Mouse (Mus musculus) forebrain, embryonic 10.5 days (tissue): Measurements from ENCODE around the gene Dennd4a. TPM values are rescaled to one million over a fixed set of nuclear protein-coding genes. Genes with fewer than 3 reads are reported as not detected.

Source experiments
- polyA plus RNA-seq: library from polyadenylated mRNA; unstranded; fragments of >200 nt; fragmentation: Nextera tagmentation; extraction: Ambion mirVana; gene quantifications from 2 replicates; pipeline ENCODE4 v1.2.1, GENCODE M21; 2016

The Dennd4a gene
- polyA plus RNA-seq, 1 experiment from 2014 or later: 10.2 TPM

Other genes starting within 250 kb of the Dennd4a start
- gene Rab11a, start 73.6 kb upstream of the Dennd4a start, polyA plus RNA-seq: 236 and 237 TPM in 2 replicates
- 0.04 TPM in 1 of 2 replicates, not detected in the other for gene Slc24a1, start 140.3 kb downstream of the Dennd4a start, polyA plus RNA-seq
- gene Ints14, start 149.6 kb downstream of the Dennd4a start, polyA plus RNA-seq: 74.2 and 77.6 TPM in 2 replicates
- gene Hacd3, start 210.4 kb downstream of the Dennd4a start, polyA plus RNA-seq: 105 and 112 TPM in 2 replicates
- 39.1 and 46.7 TPM in 2 replicates for gene Dpp8, start 221.1 kb downstream of the Dennd4a start, polyA plus RNA-seq